ENCODE assay signal across 8 mouse cellular contexts in the genomic region with DNA sequence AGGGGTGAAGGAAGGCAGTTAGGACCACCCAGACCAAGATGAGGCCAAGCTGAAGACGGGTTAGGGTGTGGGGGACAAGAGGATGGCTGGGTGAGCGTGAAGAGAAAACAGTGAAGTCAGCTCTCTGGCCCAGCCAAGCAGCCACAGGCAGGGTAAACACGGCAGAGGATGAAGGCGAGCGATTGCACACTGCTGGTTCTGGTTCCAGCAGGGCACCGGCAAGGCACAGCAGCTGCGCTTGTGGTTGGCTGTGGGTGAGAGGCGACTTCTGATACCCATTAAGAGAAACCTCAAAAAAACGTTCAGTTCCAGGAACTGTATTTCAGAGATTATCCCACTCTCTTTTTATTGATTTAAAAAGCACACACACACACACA. TPM values are rescaled to one million over a fixed set of nuclear protein-coding genes. Genes with fewer than 3 reads are reported as not detected.
A peak's percentile ranks its signal among the peaks of the same experiment; 100 is the strongest.
DNase-seq lines count a peak whose midpoint lies in the region; ATAC-seq and TF ChIP-seq lines count a peak whose summit lies in the region.

No protein-coding gene starts in this region.

- no peaks in the 10 kb centered on the region for H3K9me3 ChIP-seq in liver, embryonic 11.5 days (ENCODE audit: control insufficient read depth, low read length)

- no peak for TF ChIP-seq CTCF in left cerebral cortex, adult 2 months (IDR thresholded peaks at IDR 0.05)

- ATAC-seq in liver, embryonic 11.5 days (replicated peaks; ENCODE audit: low FRiP score): peak; percentile 65
- no peak for ATAC-seq in frontal cortex, adult (ENCODE audit: low TSS enrichment)

- no peak for DNase-seq in left cerebral cortex, adult 2 months (ENCODE audit: extremely low spot score in 1 of 2, low spot score in 2 of 2)
- no peak for DNase-seq in left cerebral cortex, postnatal 14 days (ENCODE audit: low spot score in 2 of 2)
- DNase-seq in T-cell, adult 2 months (ENCODE audit: low spot score): peak; percentile 64
- no peak for DNase-seq in liver, embryonic 11.5 days (ENCODE audit: low spot score)
- DNase-seq in splenic B cell, adult 2 months (ENCODE audit: low read depth, low spot score): peak; percentile 57
- DNase-seq in kidney, adult 11 months: no peak
- DNase-seq in layer of hippocampus, postnatal 25 days (ENCODE audit: extremely low spot score in 1 of 2, low spot score in 1 of 2): no peak

- H3K36me3 ChIP-seq in liver, embryonic 11.5 days (ENCODE audit: control insufficient read depth, insufficient read depth, low read length): no peaks in the 10 kb centered on the region
- H3K36me3 ChIP-seq in splenic B cell, adult 2 months (ENCODE audit: control insufficient read depth, insufficient read depth, low read length, poor library complexity, severe bottlenecking): no peaks in the 10 kb centered on the region

- H3K4me2 ChIP-seq in liver, embryonic 11.5 days: no peak overlapping the region; the same call in 1 of the 2 replicates

- H3K4me3 ChIP-seq in left cerebral cortex, adult 2 months: no peak overlapping the region
- H3K4me3 ChIP-seq in liver, embryonic 11.5 days (ENCODE audit: low read depth, low read length): no peak overlapping the region

- H3K4me1 ChIP-seq in liver, embryonic 11.5 days (replicated peaks; ENCODE audit: control insufficient read depth, insufficient read depth, low read length): peaks cover 25% of the 10 kb centered on the region

- intact Hi-C loops in left cerebral cortex, adult 2 months (cut with DNase I): no loop called here
- intact Hi-C loops in left cerebral cortex, postnatal 14 days (cut with DNase I): no loop called here

- WGBS in liver, embryonic 11.5 days: 39% methylated on average over 9 of the region's 9 CpGs

- H3K27ac ChIP-seq in left cerebral cortex, adult 2 months: peak overlapping the region; percentile 75
- H3K27ac ChIP-seq in liver, embryonic 11.5 days (ENCODE audit: low read depth, low read length): peak overlapping the region; percentile 26; the same call in 1 of the 2 replicates

- no peak overlapping the region for H3K9ac ChIP-seq in liver, embryonic 11.5 days (ENCODE audit: low read depth, low read length)

- no peaks in the 10 kb centered on the region for H3K27me3 ChIP-seq in liver, embryonic 11.5 days (replicated peaks; ENCODE audit: control insufficient read depth, insufficient read depth, low read length)
- H3K27me3 ChIP-seq in splenic B cell, adult 2 months (ENCODE audit: control insufficient read depth, insufficient read depth, low read length, poor library complexity, severe bottlenecking): no peaks in the 10 kb centered on the region

RNA-seq across cellular contexts. Expression of a gene that starts 24.3 kb away (rescaled TPM):
- not detected for total RNA-seq in left cerebral cortex, adult 2 months (2021)
- not detected for total RNA-seq in left cerebral cortex, postnatal 14 days (2021)
- polyA plus RNA-seq in liver, embryonic 11.5 days (2014; fragmentation: Nextera tagmentation; extraction: Ambion mirVana): not detected in 2 replicates
- total RNA-seq in layer of hippocampus, postnatal 25 days (2021): not detected

RNA-seq across cellular contexts. Expression of a gene that starts 32.7 kb away (rescaled TPM):
- not detected for total RNA-seq in left cerebral cortex, adult 2 months (2021)
- total RNA-seq in left cerebral cortex, postnatal 14 days (2021): not detected
- polyA plus RNA-seq in liver, embryonic 11.5 days (2014; fragmentation: Nextera tagmentation; extraction: Ambion mirVana): 1.3 TPM in 2 replicates
- total RNA-seq in layer of hippocampus, postnatal 25 days (2021): not detected

Comparison
In these comparisons a context has a peak if more than half of its experiments do, and no peak if none do; other contexts are left out.
1. DNase-seq: peak in T-cell, adult 2 months (single experiment) and splenic B cell, adult 2 months (single experiment); none in left cerebral cortex, adult 2 months (0 of 2), left cerebral cortex, postnatal 14 days (0 of 2), liver, embryonic 11.5 days (single experiment), kidney, adult 11 months (single experiment) and layer of hippocampus, postnatal 25 days (0 of 2).